In the genomic region with DNA sequence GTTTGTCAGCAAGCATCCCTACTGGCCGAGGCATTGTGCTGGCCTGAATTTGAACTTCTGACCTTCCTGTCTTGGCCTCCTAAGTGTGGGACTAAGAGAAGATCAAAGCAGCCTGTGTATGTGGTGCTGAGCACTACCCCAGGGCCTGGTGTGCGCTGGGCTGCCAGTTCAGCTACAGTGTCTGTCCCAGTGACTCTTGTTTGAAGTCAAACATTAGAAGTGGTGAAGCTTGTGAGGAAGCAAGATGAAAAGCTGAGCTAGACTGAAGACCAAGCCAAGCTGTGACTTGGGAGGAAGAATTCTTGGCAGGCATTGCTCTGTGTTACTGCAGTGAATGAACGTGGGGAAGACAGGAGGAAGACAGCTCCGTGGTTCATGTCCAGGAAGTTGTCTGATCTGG, we compare ENCODE assay signal across 26 mouse cellular contexts. TPM values are rescaled to one million over a fixed set of nuclear protein-coding genes. Genes with fewer than 3 reads are reported as not detected.
A peak's percentile ranks its signal among the peaks of the same experiment; 100 is the strongest.
DNase-seq lines count a peak whose midpoint lies in the region; ATAC-seq lines count a peak whose summit lies in the region.
"Had no signal": no experiment of that assay in that cellular context is flagged by ENCODE, and none has a peak within 500 bp of the region (broad histone marks: within the 10 kb centered on the region; RNA-seq: fewer than 3 reads in every experiment).

No protein-coding gene starts in this region.

- no peak overlapping the region for H3K9ac ChIP-seq in heart, embryonic 13.5 days
- H3K9ac ChIP-seq in intestine, embryonic 15.5 days: no peak overlapping the region
- H3K9ac ChIP-seq: embryonic facial prominence, embryonic 15.5 days; limb, embryonic 12.5 days; liver, embryonic 15.5 days had no signal

- intact Hi-C loops in heart, postnatal 25 days (cut with DNase I): no loop called here

- 32% methylated on average over 4 of the region's 4 CpGs for WGBS in heart, embryonic 13.5 days
- WGBS in intestine, embryonic 15.5 days: 47% methylated on average over 4 of the region's 4 CpGs

- no peak for ATAC-seq in heart, embryonic 13.5 days (ENCODE audit: extremely low read depth, insufficient number of reproducible peaks, low FRiP score, low TSS enrichment)
- no peak for ATAC-seq in megakaryocyte, adult 5-6 weeks (ENCODE audit: poor library complexity, severe bottlenecking)
- no peak for ATAC-seq in intestine, embryonic 15.5 days
- ATAC-seq: forebrain, embryonic 16.5 days; hindbrain, embryonic 16.5 days had no signal

- no peak overlapping the region for H3K4me3 ChIP-seq in heart, embryonic 13.5 days
- H3K4me3 ChIP-seq in megakaryocyte, embryonic 14.5 days (replicated peaks): peak overlapping the region; percentile 21
- no peak overlapping the region for H3K4me3 ChIP-seq in intestine, embryonic 15.5 days (replicated peaks)
- H3K4me3 ChIP-seq: embryonic facial prominence, embryonic 15.5 days; limb, embryonic 12.5 days; liver, embryonic 15.5 days had no signal

- H3K27ac ChIP-seq in heart, embryonic 13.5 days (replicated peaks): peak overlapping the region; percentile 50; the same call in 1 of the 2 replicates
- no peak overlapping the region for H3K27ac ChIP-seq in intestine, embryonic 15.5 days
- H3K27ac ChIP-seq: embryonic facial prominence, embryonic 15.5 days; limb, embryonic 12.5 days; liver, embryonic 15.5 days had no signal

- H3K36me3 ChIP-seq in heart, embryonic 13.5 days: peaks cover 17% of the 10 kb centered on the region
- peaks cover 58% of the 10 kb centered on the region for H3K36me3 ChIP-seq in megakaryocyte, embryonic 14.5 days (replicated peaks; ENCODE audit: low read length)
- 0 out of 2 replicates have a peak, but pooled peaks cover 2% of the 10 kb centered on the region for H3K36me3 ChIP-seq in intestine, embryonic 15.5 days
- H3K36me3 ChIP-seq: embryonic facial prominence, embryonic 15.5 days; limb, embryonic 12.5 days; liver, embryonic 15.5 days had no signal

- peaks cover 64% of the 10 kb centered on the region for H3K4me1 ChIP-seq in heart, embryonic 13.5 days
- H3K4me1 ChIP-seq in megakaryocyte, embryonic 14.5 days: peaks cover 90% of the 10 kb centered on the region
- H3K4me1 ChIP-seq in intestine, embryonic 15.5 days (replicated peaks): peaks cover 5% of the 10 kb centered on the region

- no peak overlapping the region for H3K4me2 ChIP-seq in heart, embryonic 13.5 days
- no peak overlapping the region for H3K4me2 ChIP-seq in intestine, embryonic 15.5 days (replicated peaks)
- H3K4me2 ChIP-seq: embryonic facial prominence, embryonic 15.5 days; heart, embryonic 11.5 days; limb, embryonic 12.5 days; liver, embryonic 15.5 days had no signal

- H3K9me3 ChIP-seq in heart, embryonic 13.5 days: no peaks in the 10 kb centered on the region
- H3K9me3 ChIP-seq in megakaryocyte, embryonic 14.5 days: no peaks in the 10 kb centered on the region
- H3K9me3 ChIP-seq in intestine, embryonic 15.5 days: no peaks in the 10 kb centered on the region
- H3K9me3 ChIP-seq: embryonic facial prominence, embryonic 15.5 days; limb, embryonic 12.5 days; liver, embryonic 15.5 days had no signal

- H3K27me3 ChIP-seq in heart, embryonic 13.5 days (replicated peaks): no peaks in the 10 kb centered on the region
- H3K27me3 ChIP-seq in megakaryocyte, embryonic 14.5 days (replicated peaks): no peaks in the 10 kb centered on the region
- H3K27me3 ChIP-seq in intestine, embryonic 15.5 days (replicated peaks): no peaks in the 10 kb centered on the region
- H3K27me3 ChIP-seq: embryonic facial prominence, embryonic 15.5 days; liver, embryonic 15.5 days had no signal

- DNase-seq in heart, postnatal 25 days (ENCODE audit: low spot score): no peak
- peak; percentile 40 for DNase-seq in lung, postnatal 14 days
- DNase-seq in retina, postnatal 1 day: no peak
- DNase-seq: adrenal gland, adult 8-10 months; cerebellum, adult 9-11 months; heart, postnatal 4 days; kidney, adult 11 months; kidney, postnatal 14 days; layer of hippocampus, adult 9-11 months; right cerebral cortex, postnatal 4 days; thymus, adult 2 months had no signal

RNA-seq across cellular contexts. Expression of a gene that starts 31.7 kb away (rescaled TPM):
- 73.9 and 84.7 TPM in 2 replicates for polyA plus RNA-seq in heart, embryonic 13.5 days (2015; fragmentation: Nextera tagmentation; extraction: Ambion mirVana)
- 10 to 100 TPM; 53.4 to 58.8 TPM for total RNA-seq in heart, postnatal 25 days (2021)
- 103 and 107 TPM in 2 replicates for polyA plus RNA-seq in megakaryocyte, embryonic 14.5 days (2012; ENCODE audit: insufficient read depth, low replicate concordance)
- total RNA-seq in megakaryocyte, adult 5-6 weeks (2015): 43.3 and 44.5 TPM in 2 replicates
- 40.1 and 43.3 TPM in 2 replicates for total RNA-seq in megakaryocyte, adult 5-6 weeks (2017)
- polyA plus RNA-seq in intestine, embryonic 15.5 days (2015; fragmentation: Nextera tagmentation; extraction: Ambion mirVana): 57.8 and 60.0 TPM in 2 replicates

RNA-seq across cellular contexts. Expression of a gene that starts 51.0 kb away (rescaled TPM):
- not detected in 2 replicates for polyA plus RNA-seq in heart, embryonic 13.5 days (2015; fragmentation: Nextera tagmentation; extraction: Ambion mirVana)
- not detected for total RNA-seq in heart, postnatal 25 days (2021)
- not detected in 2 replicates for polyA plus RNA-seq in megakaryocyte, embryonic 14.5 days (2012; ENCODE audit: insufficient read depth, low replicate concordance)
- total RNA-seq in megakaryocyte, adult 5-6 weeks (2015): not detected in 2 replicates
- not detected in 2 replicates for total RNA-seq in megakaryocyte, adult 5-6 weeks (2017)
- polyA plus RNA-seq in intestine, embryonic 15.5 days (2015; fragmentation: Nextera tagmentation; extraction: Ambion mirVana): 0.30 and 0.42 TPM in 2 replicates
- total RNA-seq: adrenal gland, adult 8-10 months; gastrocnemius, adult 18-20 months; gastrocnemius, postnatal 4 days; heart, postnatal 4 days; midbrain, postnatal 0 days had no signal
- polyA plus RNA-seq: C2C12; cortical plate, adult 2 months; forebrain, embryonic 16.5 days; hindbrain, embryonic 16.5 days; limb, embryonic 12.5 days; liver, embryonic 15.5 days; midbrain, postnatal 0 days had no signal

RNA-seq across cellular contexts. Expression of a gene that starts 57.5 kb away (rescaled TPM):
- polyA plus RNA-seq in heart, embryonic 13.5 days (2015; fragmentation: Nextera tagmentation; extraction: Ambion mirVana): 0.87 and 1.1 TPM in 2 replicates
- 1 to 10 TPM; 1.7 to 2.2 TPM for total RNA-seq in heart, postnatal 25 days (2021)
- polyA plus RNA-seq in megakaryocyte, embryonic 14.5 days (2012; ENCODE audit: insufficient read depth, low replicate concordance): 9.3 and 14.4 TPM in 2 replicates
- 1.2 and 1.4 TPM in 2 replicates for total RNA-seq in megakaryocyte, adult 5-6 weeks (2015)
- total RNA-seq in megakaryocyte, adult 5-6 weeks (2017): 0.22 and 0.24 TPM in 2 replicates
- 29.2 and 30.8 TPM in 2 replicates for polyA plus RNA-seq in intestine, embryonic 15.5 days (2015; fragmentation: Nextera tagmentation; extraction: Ambion mirVana)
